Comparison of ENCODE assay signal across 9 mouse cellular contexts in genomic region chrX:7376586-7376985, GRCm38 (mm10). TPM values are rescaled to one million over a fixed set of nuclear protein-coding genes. Genes with fewer than 3 reads are reported as not detected.
DNase-seq lines count a peak whose midpoint lies in the region; ATAC-seq and TF ChIP-seq lines count a peak whose summit lies in the region.
"Had no signal": no experiment of that assay in that cellular context is flagged by ENCODE, and none has a peak within 500 bp of the region (broad histone marks: within the 10 kb centered on the region; RNA-seq: fewer than 3 reads in every experiment).

No protein-coding gene starts in this region.

- H3K4me2 ChIP-seq in hindbrain, embryonic 16.5 days (ENCODE audit: low read length): peak overlapping the region; percentile 71
- peak overlapping the region; percentile 62 for H3K4me2 ChIP-seq in midbrain, embryonic 11.5 days

- H3K9me3 ChIP-seq in hindbrain, embryonic 16.5 days (ENCODE audit: control insufficient read depth, low read length): no peaks in the 10 kb centered on the region
- no peaks in the 10 kb centered on the region for H3K9me3 ChIP-seq in midbrain, embryonic 11.5 days (ENCODE audit: control insufficient read depth, low read length)

- no peak; the same call in none of the 2 replicates for ATAC-seq in hindbrain, embryonic 16.5 days
- peak; percentile 23; the same call in 1 of the 2 replicates for ATAC-seq in midbrain, embryonic 11.5 days (ENCODE audit: low FRiP score)

- H3K27ac ChIP-seq in thymus, adult 2 months (ENCODE audit: control insufficient read depth, insufficient read depth, low read length): no peak overlapping the region
- peak overlapping the region; percentile 86 for H3K27ac ChIP-seq in hindbrain, embryonic 16.5 days (ENCODE audit: low read depth, low read length)
- H3K27ac ChIP-seq in midbrain, embryonic 11.5 days (ENCODE audit: low read depth, low read length): no peak overlapping the region

- DNase-seq in cerebellum, adult 9-10 months: peak; percentile 25
- no peak for DNase-seq in cerebellum, adult 11 months
- peak; percentile 0 for DNase-seq in thymus, adult 2 months
- DNase-seq in thymus, postnatal 25 days: no peak
- no peak for DNase-seq in midbrain, embryonic 11.5 days (ENCODE audit: low spot score, missing footprints)
- no peak for DNase-seq in spleen, postnatal 36 days (ENCODE audit: low spot score in 2 of 2)
- no peak for DNase-seq in thymus, postnatal 36 days

- no peaks in the 10 kb centered on the region for H3K27me3 ChIP-seq in thymus, adult 2 months (ENCODE audit: control insufficient read depth, insufficient read depth, low read length)
- no peaks in the 10 kb centered on the region for H3K27me3 ChIP-seq in hindbrain, embryonic 16.5 days (replicated peaks; ENCODE audit: control insufficient read depth, insufficient read depth, low read length)
- no peaks in the 10 kb centered on the region for H3K27me3 ChIP-seq in midbrain, embryonic 11.5 days (ENCODE audit: control insufficient read depth, insufficient read depth, low read length)
- H3K27me3 ChIP-seq: CH12.LX had no signal

- TF ChIP-seq POLR2A in thymus, adult 2 months (IDR thresholded peaks at IDR 0.05; ENCODE audit: control insufficient read depth, extremely low read depth, insufficient read depth, low read length, poor library complexity): no peak

- H3K9ac ChIP-seq in hindbrain, embryonic 16.5 days (ENCODE audit: low read depth, low read length): peak overlapping the region; percentile 75
- peak overlapping the region; percentile 67; the same call in 1 of the 2 replicates for H3K9ac ChIP-seq in midbrain, embryonic 11.5 days (ENCODE audit: low read length)

- TF ChIP-seq CTCF in thymus, adult 2 months (IDR thresholded peaks at IDR 0.05; ENCODE audit: borderline replicate concordance, control insufficient read depth, extremely low read depth, insufficient read depth, low read length, poor library complexity): no peak

- 41% methylated on average over 4 of the region's 4 CpGs for WGBS in thymus, adult 2 months
- WGBS in hindbrain, embryonic 16.5 days: 33% methylated on average over 4 of the region's 4 CpGs
- 40% methylated on average over 4 of the region's 4 CpGs for WGBS in midbrain, embryonic 11.5 days

- H3K4me3 ChIP-seq in thymus, adult 2 months (ENCODE audit: control insufficient read depth, insufficient read depth, low read length): 0 out of 2 replicates have a peak overlapping the region, but pooled peaks have one; percentile 67
- peak overlapping the region; percentile 54 for H3K4me3 ChIP-seq in hindbrain, embryonic 16.5 days (ENCODE audit: low read length)
- H3K4me3 ChIP-seq in midbrain, embryonic 11.5 days (ENCODE audit: low read depth, low read length): peak overlapping the region; percentile 52

- H3K36me3 ChIP-seq in thymus, adult 2 months (ENCODE audit: control insufficient read depth, insufficient read depth, low read length): no peaks in the 10 kb centered on the region
- no peaks in the 10 kb centered on the region for H3K36me3 ChIP-seq in hindbrain, embryonic 16.5 days (ENCODE audit: control insufficient read depth, insufficient read depth, low read length)
- H3K36me3 ChIP-seq in midbrain, embryonic 11.5 days (ENCODE audit: control insufficient read depth, insufficient read depth, low read length): no peaks in the 10 kb centered on the region; the same call in 1 of the 2 replicates

- H3K4me1 ChIP-seq in thymus, adult 2 months (replicated peaks; ENCODE audit: control insufficient read depth, insufficient read depth, low read length): peaks cover 8% of the 10 kb centered on the region
- H3K4me1 ChIP-seq in hindbrain, embryonic 16.5 days (ENCODE audit: control insufficient read depth, insufficient read depth, low read depth, low read length): peaks cover 4% of the 10 kb centered on the region; the same call in 1 of the 2 replicates
- no peaks in the 10 kb centered on the region for H3K4me1 ChIP-seq in midbrain, embryonic 11.5 days (ENCODE audit: control insufficient read depth, insufficient read depth, low read length)

RNA-seq across cellular contexts. Expression of gene Usp27x, which starts 1.0 kb away (rescaled TPM):
- 0.64 and 0.73 TPM in 2 replicates for polyA plus RNA-seq in thymus, adult 2 months (2012; rRNA removed)
- 1.6 and 1.9 TPM in 2 replicates for polyA plus RNA-seq in hindbrain, embryonic 16.5 days (2015; fragmentation: Nextera tagmentation; extraction: Ambion mirVana)
- polyA plus RNA-seq in midbrain, embryonic 11.5 days (2014; fragmentation: Nextera tagmentation; extraction: Ambion mirVana): 0.46 and 0.55 TPM in 2 replicates

RNA-seq across cellular contexts. Expression of gene Clcn5, which starts 57.4 kb away (rescaled TPM):
- 3.2 and 3.9 TPM in 2 replicates for polyA plus RNA-seq in thymus, adult 2 months (2012; rRNA removed)
- 6.7 and 8.9 TPM in 2 replicates for polyA plus RNA-seq in hindbrain, embryonic 16.5 days (2015; fragmentation: Nextera tagmentation; extraction: Ambion mirVana)
- 11.8 and 14.0 TPM in 2 replicates for polyA plus RNA-seq in midbrain, embryonic 11.5 days (2014; fragmentation: Nextera tagmentation; extraction: Ambion mirVana)

Comparison
In these comparisons a context has a peak if more than half of its experiments do, and no peak if none do; other contexts are left out.
1. DNase-seq: peak in cerebellum, adult 9-10 months (single experiment) and thymus, adult 2 months (single experiment); none in cerebellum, adult 11 months (single experiment), thymus, postnatal 25 days (single experiment), midbrain, embryonic 11.5 days (single experiment), spleen, postnatal 36 days (0 of 2) and thymus, postnatal 36 days (0 of 2).
2. Peak in every context shown above with its lines, with median percentiles within 50 percentile points of each other: H3K4me3 ChIP-seq.